Mouse (Mus musculus) embryonic facial prominence, embryonic 14.5 days (tissue): ENCODE data around the gene Arhgef17. TPM values are rescaled to one million over a fixed set of nuclear protein-coding genes. Genes with fewer than 3 reads are reported as not detected.

Experiments
- ATAC-seq: fragments of 200-750 bp; cut with Nextera tagmentation; 2 replicates; pipeline ENCODE4 v1.8.0; 2017; ENCODE audit warnings: low read depth, moderate number of reproducible peaks, moderate TSS enrichment
- DNase-seq: peaks from one replicate; pipeline ENCODE4 v3.0.0-alpha.2; 2015; ENCODE audit warnings: low spot score
- H3K27ac ChIP-seq: fragments of 300-500 bp; sonication (generic); replicated peaks from 2 replicates; pipeline ENCODE4 v1.5.1; 2014; ENCODE audit warnings: low read depth, mild to moderate bottlenecking, low read length, moderate library complexity
- H3K27me3 ChIP-seq: fragments of 300-500 bp; sonication (generic); replicated peaks from 2 replicates; pipeline ENCODE4 v1.6.1; 2014; ENCODE audit warnings: low read length; ENCODE audit not compliant: control insufficient read depth, insufficient read depth
- H3K36me3 ChIP-seq: fragments of 300-500 bp; sonication (generic); 2 replicates; pipeline ENCODE4 v1.6.1; 2014; ENCODE audit warnings: low read length, mixed read lengths; ENCODE audit not compliant: control insufficient read depth, insufficient read depth
- H3K4me1 ChIP-seq: fragments of 300-500 bp; sonication (generic); 2 replicates; pipeline ENCODE4 v1.6.1; 2014; ENCODE audit warnings: antibody characterized with exemption, low read length; ENCODE audit not compliant: control insufficient read depth, insufficient read depth
- H3K4me2 ChIP-seq: fragments of 300-500 bp; sonication (generic); 2 replicates; pipeline ENCODE4 v1.6.1; 2014; ENCODE audit warnings: low read depth, mild to moderate bottlenecking, low read length, moderate library complexity, mixed read lengths
- H3K4me3 ChIP-seq: fragments of 300-500 bp; sonication (generic); 2 replicates; pipeline ENCODE4 v1.5.1; 2014; ENCODE audit warnings: low read depth, mild to moderate bottlenecking, low read length
- H3K9ac ChIP-seq: fragments of 300-500 bp; sonication (generic); 2 replicates; pipeline ENCODE4 v1.6.1; 2014; ENCODE audit warnings: low read depth, mild to moderate bottlenecking, low read length, moderate library complexity, mixed read lengths
- H3K9me3 ChIP-seq: fragments of 300-500 bp; sonication (generic); 2 replicates; pipeline ENCODE4 v1.6.1; 2016; ENCODE audit warnings: low read length; ENCODE audit not compliant: control insufficient read depth
- WGBS: fragments of 180-500 bp; shearing (Covaris S2); extraction: QIAGEN DNeasy Blood & Tissue Kit; methylation state at CpG from one replicate; pipeline ENCODE4 v1.1.7; 2014; 5-methylcytosine and 5-hydroxymethylcytosine counted together
- polyA plus RNA-seq: library from polyadenylated mRNA; unstranded; fragments of >200 nt; fragmentation: Nextera tagmentation; extraction: Ambion mirVana; gene quantifications from 2 replicates; pipeline ENCODE4 v1.2.1, GENCODE M21; 2014

The Arhgef17 gene
- polyA plus RNA-seq, 1 experiment from 2014 or later, result 16.8 TPM

- H3K4me1 ChIP-seq, result no peaks in the 10 kb centered on the region
- no peak overlapping the region for H3K27ac ChIP-seq
- no peaks in the 10 kb centered on the region for H3K9me3 ChIP-seq
- H3K9ac ChIP-seq, result no peak overlapping the region
- WGBS, result 94% methylated on average over 4 of the region's 4 CpGs
- ATAC-seq (no peak), DNase-seq (no peak)
- H3K36me3 ChIP-seq, result peaks cover 91% of the 10 kb centered on the region
- H3K4me2 ChIP-seq, result no peak overlapping the region
- no peak overlapping the region for H3K4me3 ChIP-seq
- no peaks in the 10 kb centered on the region for H3K27me3 ChIP-seq
These were observed 47.4 kb downstream of the Arhgef17 start for GRCm38 (mm10) chr7:100884460-100884859.

GRCm38 (mm10) chr7:100881950-100882349 is 50.0 kb downstream of the Arhgef17 start:
- H3K36me3 ChIP-seq, result peaks cover 98% of the 10 kb centered on the region
- no peak overlapping the region for H3K4me2 ChIP-seq
- H3K9me3 ChIP-seq, result no peaks in the 10 kb centered on the region
- DNase-seq (no peak), ATAC-seq (no peak)
- H3K4me1 ChIP-seq, result no peaks in the 10 kb centered on the region
- H3K27ac ChIP-seq, result no peak overlapping the region
- no peak overlapping the region for H3K4me3 ChIP-seq
- H3K9ac ChIP-seq, result no peak overlapping the region
- WGBS, result 90% methylated on average over 4 of the region's 4 CpGs
- no peaks in the 10 kb centered on the region for H3K27me3 ChIP-seq

GRCm38 (mm10) chr7:100881531-100881930 is 50.4 kb downstream of the Arhgef17 start:
- Histone ChIP-seq H3K9ac (no peak overlapping the region), H3K36me3 (peaks cover 99% of the 10 kb centered on the region), H3K27ac (no peak overlapping the region), H3K27me3 (no peaks in the 10 kb centered on the region), H3K4me3 (no peak overlapping the region), H3K9me3 (no peaks in the 10 kb centered on the region), H3K4me2 (no peak overlapping the region), H3K4me1 (no peaks in the 10 kb centered on the region)
- DNase-seq, result no peak
- WGBS, result 85% methylated on average over 9 of the region's 9 CpGs
- no peak for ATAC-seq

GRCm38 (mm10) chr7:100879595-100879994 is 52.3 kb downstream of the Arhgef17 start:
- no peaks in the 10 kb centered on the region for H3K27me3 ChIP-seq
- 22% methylated on average over 19 of the region's 20 CpGs for WGBS
- no peak for ATAC-seq
- H3K27ac ChIP-seq, result no peak overlapping the region
- no peaks in the 10 kb centered on the region for H3K9me3 ChIP-seq
- no peaks in the 10 kb centered on the region for H3K4me1 ChIP-seq
- H3K9ac ChIP-seq, result no peak overlapping the region
- peak; percentile 46 for DNase-seq
- no peak overlapping the region for H3K4me2 ChIP-seq
- H3K4me3 ChIP-seq, result no peak overlapping the region
- H3K36me3 ChIP-seq, result peaks cover 97% of the 10 kb centered on the region

GRCm38 (mm10) chr7:100876771-100877170 is 55.1 kb downstream of the Arhgef17 start:
- DNase-seq, result no peak
- no peak overlapping the region for H3K27ac ChIP-seq
- WGBS, result 95% methylated on average over 9 of the region's 9 CpGs

GRCm38 (mm10) chr7:100876293-100876692 is 55.6 kb downstream of the Arhgef17 start:
- Histone ChIP-seq H3K9ac (no peak overlapping the region), H3K27ac (no peak overlapping the region), H3K4me1 (no peaks in the 10 kb centered on the region), H3K9me3 (no peaks in the 10 kb centered on the region), H3K27me3 (no peaks in the 10 kb centered on the region), H3K4me2 (no peak overlapping the region), H3K36me3 (peaks cover 96% of the 10 kb centered on the region), H3K4me3 (no peak overlapping the region)
- ATAC-seq, result no peak
- no peak for DNase-seq
- WGBS, result 87% methylated on average over 10 of the region's 13 CpGs

More at GRCm38 (mm10) chr7:100876771-100877170, 55.1 kb downstream of the Arhgef17 start:
- Histone ChIP-seq H3K9ac (no peak overlapping the region), H3K4me1 (no peaks in the 10 kb centered on the region), H3K4me3 (no peak overlapping the region), H3K4me2 (no peak overlapping the region), H3K9me3 (no peaks in the 10 kb centered on the region), H3K36me3 (peaks cover 96% of the 10 kb centered on the region), H3K27me3 (no peaks in the 10 kb centered on the region)
- no peak for ATAC-seq

GRCm38 (mm10) chr7:100875822-100876221 is 56.1 kb downstream of the Arhgef17 start:
- no peak for ATAC-seq
- H3K9me3 ChIP-seq, result no peaks in the 10 kb centered on the region
- no peak overlapping the region for H3K4me3 ChIP-seq
- peaks cover 94% of the 10 kb centered on the region for H3K36me3 ChIP-seq
- H3K27me3 ChIP-seq, result no peaks in the 10 kb centered on the region
- no peaks in the 10 kb centered on the region for H3K4me1 ChIP-seq
- no peak overlapping the region for H3K4me2 ChIP-seq
- 68% methylated on average over 1 of the region's 1 CpGs for WGBS
- H3K9ac ChIP-seq, result no peak overlapping the region
- no peak for DNase-seq
- no peak overlapping the region for H3K27ac ChIP-seq

- Histone ChIP-seq H3K4me1 (no peaks in the 10 kb centered on the region), H3K4me2 (no peak overlapping the region), H3K27me3 (no peaks in the 10 kb centered on the region), H3K9ac (no peak overlapping the region), H3K9me3 (no peaks in the 10 kb centered on the region), H3K27ac (no peak overlapping the region), H3K36me3 (peaks cover 68% of the 10 kb centered on the region), H3K4me3 (no peak overlapping the region)
- ATAC-seq, result no peak
- WGBS, result 95% methylated on average over 13 of the region's 13 CpGs
- no peak for DNase-seq
These were observed 58.7 kb downstream of the Arhgef17 start for GRCm38 (mm10) chr7:100873197-100873596.

GRCm38 (mm10) chr7:100871892-100872291 is 60.0 kb downstream of the Arhgef17 start:
- no peaks in the 10 kb centered on the region for H3K27me3 ChIP-seq
- no peaks in the 10 kb centered on the region for H3K4me1 ChIP-seq
- DNase-seq (no peak), ATAC-seq (no peak)
- H3K4me3 ChIP-seq, result no peak overlapping the region
- no peak overlapping the region for H3K27ac ChIP-seq
- WGBS, result 85% methylated on average over 5 of the region's 5 CpGs
- H3K36me3 ChIP-seq, result peaks cover 55% of the 10 kb centered on the region
- H3K9ac ChIP-seq, result no peak overlapping the region
- H3K9me3 ChIP-seq, result no peaks in the 10 kb centered on the region
- H3K4me2 ChIP-seq, result no peak overlapping the region
